Mouse (Mus musculus): ENCODE data around the gene Ell. TPM values are rescaled to one million over a fixed set of nuclear protein-coding genes. Genes with fewer than 3 reads are reported as not detected.

The Ell gene
- polyA plus RNA-seq, 1 experiment from 2014 or later, result 17.1 TPM

DNA sequence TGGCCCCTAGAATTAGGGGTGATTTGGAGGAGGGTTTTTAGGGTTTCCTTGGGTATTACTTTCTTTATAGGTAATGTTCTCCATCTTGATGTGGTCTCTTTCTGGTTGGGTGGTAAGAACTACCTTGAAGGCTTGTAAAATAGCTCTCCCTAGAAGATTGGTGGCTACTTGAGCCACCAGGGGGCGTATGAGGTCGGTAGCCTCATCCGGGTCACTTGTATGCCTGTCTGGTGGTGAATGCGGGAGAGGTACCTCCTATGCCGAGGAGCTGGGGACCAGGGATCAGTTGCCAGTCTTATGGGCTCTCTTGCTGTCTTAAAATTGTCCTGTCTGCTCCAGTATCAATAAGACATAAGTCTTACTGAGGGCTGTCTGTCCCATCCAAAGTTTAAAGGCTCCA, 85.8 kb downstream of the Ell start:
- H3K4me1 ChIP-seq (ENCODE audit: control insufficient read depth, insufficient read depth, low read length), result peaks cover 9% of the 10 kb centered on the region
- no peaks in the 10 kb centered on the region for H3K36me3 ChIP-seq (ENCODE audit: control insufficient read depth, insufficient read depth, low read length)
- ATAC-seq (ENCODE audit: low FRiP score, low TSS enrichment), result no peak
- DNase-seq, result peak; percentile 63
- H3K27ac ChIP-seq (replicated peaks; ENCODE audit: low read depth, low read length), result no peak overlapping the region
- no peak overlapping the region for H3K4me2 ChIP-seq (ENCODE audit: low read length)
- H3K27me3 ChIP-seq (ENCODE audit: control insufficient read depth, insufficient read depth, low read length), result no peaks in the 10 kb centered on the region
- H3K9ac ChIP-seq (replicated peaks; ENCODE audit: low read length), result no peak overlapping the region
- no peaks in the 10 kb centered on the region for H3K9me3 ChIP-seq (ENCODE audit: control insufficient read depth, low read length)
- no peak overlapping the region for H3K4me3 ChIP-seq (replicated peaks; ENCODE audit: low read depth, low read length)
- WGBS, result 20% methylated on average over 5 of the region's 5 CpGs

DNA sequence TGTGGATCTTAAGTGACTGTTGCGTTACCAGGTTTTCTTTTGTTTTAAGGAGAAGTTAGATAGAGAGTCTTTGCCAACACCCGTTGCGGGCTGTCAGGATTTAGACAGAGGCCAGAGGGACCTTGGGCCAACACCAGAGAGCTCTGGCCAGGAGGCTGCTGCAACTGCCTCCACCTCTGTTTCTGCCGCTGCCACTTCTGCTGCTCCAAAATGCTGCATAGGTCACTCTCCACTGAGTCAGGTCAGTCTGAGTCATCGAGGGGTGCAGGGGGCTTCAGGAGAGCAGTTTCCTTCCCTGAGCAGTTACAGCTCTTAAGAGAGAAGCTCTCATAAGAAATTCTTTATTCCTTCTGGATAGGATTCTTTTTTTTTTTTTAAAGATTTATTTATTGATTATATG, 87.8 kb downstream of the Ell start:
- WGBS, result 94% methylated on average over 5 of the region's 5 CpGs
- DNase-seq (no peak), ATAC-seq (ENCODE audit: low FRiP score, low TSS enrichment) (no peak)
- Histone ChIP-seq H3K36me3 (ENCODE audit: control insufficient read depth, insufficient read depth, low read length) (no peaks in the 10 kb centered on the region), H3K4me2 (ENCODE audit: low read length) (no peak overlapping the region), H3K9ac (replicated peaks; ENCODE audit: low read length) (no peak overlapping the region), H3K27me3 (ENCODE audit: control insufficient read depth, insufficient read depth, low read length) (0 out of 2 replicates have a peak, but pooled peaks cover 6% of the 10 kb centered on the region), H3K9me3 (ENCODE audit: control insufficient read depth, low read length) (no peaks in the 10 kb centered on the region), H3K4me3 (replicated peaks; ENCODE audit: low read depth, low read length) (no peak overlapping the region), H3K4me1 (ENCODE audit: control insufficient read depth, insufficient read depth, low read length) (peaks cover 17% of the 10 kb centered on the region), H3K27ac (replicated peaks; ENCODE audit: low read depth, low read length) (no peak overlapping the region)

DNA sequence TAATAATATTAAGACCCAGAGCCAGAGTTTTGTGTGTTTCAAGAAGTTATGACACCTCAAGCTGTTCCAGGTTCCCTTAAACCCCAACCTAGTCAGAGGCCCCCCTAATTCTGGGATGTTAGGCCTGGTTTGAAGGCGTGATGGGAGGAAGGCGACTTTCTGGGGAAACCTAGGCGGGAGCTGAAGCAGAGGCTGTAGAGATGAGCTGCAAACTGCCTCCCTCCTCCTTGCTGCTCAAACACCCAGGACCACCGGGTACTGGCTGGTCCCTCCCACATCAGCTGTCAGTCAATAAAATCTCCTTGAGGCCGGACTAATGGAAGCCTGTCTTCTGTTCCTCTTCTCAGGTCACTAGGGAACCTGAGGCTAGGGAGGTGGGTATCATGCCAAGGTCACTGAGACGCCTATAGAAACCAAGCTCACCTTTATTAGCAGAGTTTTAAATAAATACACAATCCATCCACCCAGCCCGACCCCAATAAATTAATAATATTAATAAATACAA, 89.8 kb downstream of the Ell start:
- peak overlapping the region; percentile 39 for H3K4me3 ChIP-seq (replicated peaks; ENCODE audit: low read depth, low read length)
- H3K27me3 ChIP-seq (ENCODE audit: control insufficient read depth, insufficient read depth, low read length), result 0 out of 2 replicates have a peak, but pooled peaks cover 6% of the 10 kb centered on the region
- H3K4me2 ChIP-seq (ENCODE audit: low read length), result peak overlapping the region; percentile 62
- H3K4me1 ChIP-seq (ENCODE audit: control insufficient read depth, insufficient read depth, low read length), result peaks cover 17% of the 10 kb centered on the region
- peak overlapping the region; percentile 50 for H3K9ac ChIP-seq (replicated peaks; ENCODE audit: low read length)
- H3K36me3 ChIP-seq (ENCODE audit: control insufficient read depth, insufficient read depth, low read length), result no peaks in the 10 kb centered on the region
- H3K27ac ChIP-seq (replicated peaks; ENCODE audit: low read depth, low read length), result peak overlapping the region; percentile 65
- H3K9me3 ChIP-seq (ENCODE audit: control insufficient read depth, low read length), result no peaks in the 10 kb centered on the region
- peak; percentile 1; the same call in 1 of the 2 replicates for ATAC-seq (ENCODE audit: low FRiP score, low TSS enrichment)
- WGBS, result 58% methylated on average over 7 of the region's 7 CpGs
- peak; percentile 23 for DNase-seq

DNA sequence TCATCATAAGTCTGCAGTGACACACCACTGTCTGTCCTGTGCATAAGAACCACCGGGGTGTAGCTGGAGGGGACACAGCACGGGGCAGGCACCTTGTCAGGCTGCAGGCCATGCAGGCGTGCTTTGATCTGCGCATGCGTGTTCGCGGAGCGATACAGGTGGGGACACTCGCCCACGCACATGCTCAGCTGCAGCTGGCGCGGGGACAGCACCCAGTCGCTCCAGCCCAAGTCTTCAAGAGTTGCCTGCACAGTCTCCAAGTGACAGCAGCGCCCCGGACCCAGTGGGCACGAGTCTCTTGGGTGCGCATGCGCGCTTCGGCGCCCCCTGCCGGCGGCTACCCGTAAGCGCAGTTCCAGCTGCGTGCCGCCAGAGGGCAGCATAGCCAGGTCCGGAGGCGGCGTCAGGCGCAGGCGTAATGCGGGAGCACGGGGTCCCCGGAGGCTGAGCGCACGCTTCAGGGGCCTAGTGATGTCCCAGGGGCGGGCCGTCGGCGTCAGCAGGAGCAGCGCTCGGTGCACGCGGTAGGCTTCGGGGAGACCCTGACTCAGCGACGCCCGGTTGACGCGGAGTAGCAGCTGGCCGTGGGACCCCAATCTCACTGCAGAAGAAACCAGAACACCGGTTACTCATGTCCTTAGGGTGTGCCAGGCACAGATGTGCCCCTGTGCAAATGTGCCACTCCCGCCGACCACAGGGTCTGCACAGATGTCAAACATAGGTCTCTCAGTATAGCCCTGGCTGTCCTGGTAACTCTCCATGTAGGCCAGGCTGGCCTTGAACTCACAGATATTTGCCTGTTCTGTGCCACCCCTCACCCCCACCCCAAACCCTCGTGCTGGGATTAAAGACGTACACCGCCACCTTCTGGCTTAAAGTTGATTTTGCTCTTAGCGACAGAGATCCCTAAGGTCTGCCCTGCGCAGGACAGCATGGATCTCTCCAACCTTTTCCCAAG, 90.6 kb downstream of the Ell start:
- peak; percentile 91 for DNase-seq
- WGBS, result under 1% methylated on average over 60 of the region's 60 CpGs
- Histone ChIP-seq H3K4me3 (replicated peaks; ENCODE audit: low read depth, low read length) (peak overlapping the region; percentile 39), H3K27ac (replicated peaks; ENCODE audit: low read depth, low read length) (peak overlapping the region; percentile 65), H3K36me3 (ENCODE audit: control insufficient read depth, insufficient read depth, low read length) (no peaks in the 10 kb centered on the region), H3K4me2 (ENCODE audit: low read length) (peak overlapping the region; percentile 62), H3K27me3 (ENCODE audit: control insufficient read depth, insufficient read depth, low read length) (0 out of 2 replicates have a peak, but pooled peaks cover 6% of the 10 kb centered on the region), H3K9me3 (ENCODE audit: control insufficient read depth, low read length) (no peaks in the 10 kb centered on the region), H3K9ac (replicated peaks; ENCODE audit: low read length) (peak overlapping the region; percentile 50), H3K4me1 (ENCODE audit: control insufficient read depth, insufficient read depth, low read length) (peaks cover 17% of the 10 kb centered on the region)
- peak; percentile 88 for ATAC-seq (ENCODE audit: low FRiP score, low TSS enrichment)

DNA sequence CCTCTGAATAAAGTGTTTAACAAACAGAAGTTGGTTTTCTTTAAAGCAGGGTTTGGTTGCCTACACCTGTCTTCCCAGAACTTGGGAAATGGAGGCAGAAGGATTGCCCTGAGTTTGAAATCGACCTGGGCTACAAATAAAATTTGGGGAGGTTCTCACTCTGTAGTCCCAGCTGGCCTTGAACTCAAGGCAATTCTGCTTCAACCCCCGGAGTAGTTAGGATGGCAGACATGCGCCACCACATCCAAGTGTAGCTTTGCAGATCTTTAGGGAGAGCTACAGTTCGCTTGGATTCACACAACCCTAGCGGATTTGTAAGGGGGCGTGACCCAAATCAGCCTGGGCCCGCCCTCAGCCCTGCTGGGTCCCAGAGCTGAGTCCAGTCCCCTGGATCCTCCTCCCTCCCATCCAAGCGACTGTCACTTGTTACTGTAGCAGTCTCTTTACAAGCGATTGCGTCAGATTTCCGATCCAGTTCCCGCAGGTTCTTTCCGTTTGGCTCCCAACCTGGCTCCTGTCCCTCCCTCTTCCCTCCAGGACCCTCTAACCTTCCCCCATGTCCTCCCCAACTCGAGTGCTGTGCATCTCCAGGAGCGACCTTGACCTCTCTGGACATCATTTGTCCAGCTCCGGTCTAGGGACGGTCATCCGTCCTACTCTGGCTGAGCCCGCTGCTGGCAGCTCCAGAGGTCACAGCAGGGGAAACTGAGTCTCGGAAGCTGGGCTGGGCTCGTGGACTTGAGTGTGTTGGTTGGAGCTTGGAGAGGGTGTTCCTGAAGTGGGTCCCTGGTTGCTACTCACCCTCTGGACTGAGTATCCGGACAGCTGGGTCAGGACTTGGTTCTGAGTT, 91.5 kb downstream of the Ell start:
- ATAC-seq (ENCODE audit: low FRiP score, low TSS enrichment) (no peak), DNase-seq (peak; percentile 51)
- WGBS, result 14% methylated on average over 22 of the region's 22 CpGs
- Histone ChIP-seq H3K4me2 (ENCODE audit: low read length) (peak overlapping the region; percentile 62), H3K9ac (replicated peaks; ENCODE audit: low read length) (no peak overlapping the region; the same call in 1 of the 2 replicates), H3K36me3 (ENCODE audit: control insufficient read depth, insufficient read depth, low read length) (no peaks in the 10 kb centered on the region), H3K27ac (replicated peaks; ENCODE audit: low read depth, low read length) (no peak overlapping the region), H3K4me3 (replicated peaks; ENCODE audit: low read depth, low read length) (0 out of 2 replicates have a peak overlapping the region, but pooled peaks have one; percentile 39), H3K9me3 (ENCODE audit: control insufficient read depth, low read length) (no peaks in the 10 kb centered on the region), H3K27me3 (ENCODE audit: control insufficient read depth, insufficient read depth, low read length) (0 out of 2 replicates have a peak, but pooled peaks cover 6% of the 10 kb centered on the region), H3K4me1 (ENCODE audit: control insufficient read depth, insufficient read depth, low read length) (peaks cover 17% of the 10 kb centered on the region)

DNA sequence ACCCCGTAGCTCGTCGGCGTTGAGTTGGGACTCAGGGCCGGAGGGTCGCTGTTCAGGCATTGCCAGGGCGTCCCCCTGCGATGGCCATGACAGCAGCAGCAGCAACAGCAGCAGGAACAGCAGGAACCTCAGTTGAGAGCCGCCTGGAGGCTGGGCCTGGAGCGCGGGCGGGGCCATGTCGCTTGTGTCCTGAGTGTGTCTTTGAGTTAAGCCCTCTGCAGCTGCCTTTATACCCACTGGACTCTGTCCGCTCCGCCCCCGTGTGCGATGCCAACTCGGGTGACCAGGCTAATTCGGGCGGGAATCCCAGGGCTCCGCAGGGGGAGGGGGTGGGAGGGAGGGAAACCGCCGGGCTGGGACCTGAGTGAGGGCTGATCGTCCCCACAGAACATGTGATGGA, 92.2 kb downstream of the Ell start:
- Histone ChIP-seq H3K27me3 (ENCODE audit: control insufficient read depth, insufficient read depth, low read length) (0 out of 2 replicates have a peak, but pooled peaks cover 6% of the 10 kb centered on the region), H3K27ac (replicated peaks; ENCODE audit: low read depth, low read length) (no peak overlapping the region), H3K4me3 (replicated peaks; ENCODE audit: low read depth, low read length) (no peak overlapping the region), H3K4me2 (ENCODE audit: low read length) (no peak overlapping the region), H3K4me1 (ENCODE audit: control insufficient read depth, insufficient read depth, low read length) (peaks cover 17% of the 10 kb centered on the region), H3K36me3 (ENCODE audit: control insufficient read depth, insufficient read depth, low read length) (no peaks in the 10 kb centered on the region), H3K9me3 (ENCODE audit: control insufficient read depth, low read length) (no peaks in the 10 kb centered on the region), H3K9ac (replicated peaks; ENCODE audit: low read length) (no peak overlapping the region)
- 16% methylated on average over 24 of the region's 24 CpGs for WGBS
- DNase-seq, result peak; percentile 20
- no peak for ATAC-seq (ENCODE audit: low FRiP score, low TSS enrichment)

DNA sequence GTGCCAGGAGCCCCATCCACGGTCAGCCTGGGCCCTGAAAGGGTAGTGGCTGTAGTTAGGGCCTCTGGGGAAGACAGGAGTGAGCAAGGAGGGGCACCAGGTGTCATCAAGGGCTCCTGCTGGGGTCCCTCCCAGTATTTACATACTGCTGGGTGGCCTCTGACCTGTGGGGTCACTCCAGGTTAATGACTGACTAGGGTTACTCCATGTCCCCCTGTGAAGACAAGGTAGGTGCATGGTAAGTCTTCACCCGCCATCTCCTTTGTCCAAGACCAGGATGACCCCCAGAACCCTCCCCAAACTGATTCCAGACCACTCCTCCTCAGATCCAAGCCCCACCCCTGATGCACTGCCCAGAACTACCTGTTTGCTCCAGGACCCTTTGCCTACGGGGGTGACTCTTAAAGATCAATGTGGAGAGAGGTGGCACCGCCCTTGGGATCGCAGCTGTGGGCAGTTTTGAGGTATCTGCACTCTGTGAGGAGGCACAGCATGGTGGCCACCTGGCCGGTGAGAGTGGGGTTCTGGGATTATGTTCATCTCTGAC, 93.2 kb downstream of the Ell start, which contains the start of gene Gdf15:
TSS of gene Gdf15 (minus strand) at position 111 of the 547 bp plus-strand sequence.
- peaks cover 17% of the 10 kb centered on the region for H3K4me1 ChIP-seq (ENCODE audit: control insufficient read depth, insufficient read depth, low read length)
- H3K4me2 ChIP-seq (ENCODE audit: low read length), result no peak within 1 kb of the TSS
- H3K9ac ChIP-seq (replicated peaks; ENCODE audit: low read length), result no peak within 1 kb of the TSS
- H3K27ac ChIP-seq (replicated peaks; ENCODE audit: low read depth, low read length), result no peak within 1 kb of the TSS
- H3K4me3 ChIP-seq (replicated peaks; ENCODE audit: low read depth, low read length), result no peak within 1 kb of the TSS
- ATAC-seq (ENCODE audit: low FRiP score, low TSS enrichment) (no peak), DNase-seq (no peak)
- WGBS, result 74% methylated on average over 6 of the region's 6 CpGs
- H3K27me3 ChIP-seq (ENCODE audit: control insufficient read depth, insufficient read depth, low read length), result 0 out of 2 replicates have a peak, but pooled peaks cover 6% of the 10 kb centered on the region
- no peaks in the 10 kb centered on the region for H3K9me3 ChIP-seq (ENCODE audit: control insufficient read depth, low read length)
- no peaks in the 10 kb centered on the region for H3K36me3 ChIP-seq (ENCODE audit: control insufficient read depth, insufficient read depth, low read length)

DNA sequence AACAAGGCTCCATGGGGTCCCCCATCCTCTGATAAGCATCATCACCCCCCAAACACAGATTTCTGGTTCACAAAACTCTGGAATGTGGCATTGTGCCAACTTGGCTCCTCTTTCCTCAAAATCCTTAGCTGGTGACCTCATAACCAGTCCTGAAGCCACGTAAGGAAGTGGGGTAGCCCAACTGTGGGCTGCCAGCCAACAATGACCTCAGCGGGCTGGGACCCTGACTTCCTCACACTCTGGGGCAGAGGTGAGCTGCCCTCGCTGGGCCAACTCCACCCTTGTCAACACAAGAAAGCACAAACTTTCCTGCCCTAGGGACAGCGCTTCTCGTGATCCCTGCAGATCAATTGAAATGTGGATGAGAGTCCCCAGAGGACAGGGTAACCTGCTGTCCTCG, 94.8 kb downstream of the Ell start:
- 64% methylated on average over 6 of the region's 6 CpGs for WGBS
- DNase-seq (no peak), ATAC-seq (ENCODE audit: low FRiP score, low TSS enrichment) (no peak)
- Histone ChIP-seq H3K4me3 (replicated peaks; ENCODE audit: low read depth, low read length) (no peak overlapping the region), H3K4me2 (ENCODE audit: low read length) (no peak overlapping the region), H3K27me3 (ENCODE audit: control insufficient read depth, insufficient read depth, low read length) (0 out of 2 replicates have a peak, but pooled peaks cover 6% of the 10 kb centered on the region), H3K27ac (replicated peaks; ENCODE audit: low read depth, low read length) (no peak overlapping the region), H3K9me3 (ENCODE audit: control insufficient read depth, low read length) (no peaks in the 10 kb centered on the region), H3K9ac (replicated peaks; ENCODE audit: low read length) (no peak overlapping the region), H3K36me3 (ENCODE audit: control insufficient read depth, insufficient read depth, low read length) (no peaks in the 10 kb centered on the region), H3K4me1 (ENCODE audit: control insufficient read depth, insufficient read depth, low read length) (peaks cover 15% of the 10 kb centered on the region)

All from midbrain, embryonic 14.5 days (tissue).